Mouse (Mus musculus) c-Kit-positive CD71-negative TER-119-negative erythroid progenitor cells, embryonic 14.5 days (primary cell): ENCODE data around the gene Immp2l.

ENCODE experiments used
- DNase-seq: peaks from one replicate; pipeline ENCODE4 v3.0.0-alpha.2; 2013; ENCODE audit warnings: low read depth

Immp2l gene

GRCm38 (mm10) chr12:41315871-41316270 is 292.0 kb downstream of the Immp2l start:
- DNase-seq: no peak

- DNase-seq: no peak
Measured at GRCm38 (mm10) chr12:41316426-41316825, 292.5 kb downstream of the Immp2l start.

GRCm38 (mm10) chr12:41317431-41317830 is 293.5 kb downstream of the Immp2l start:
- DNase-seq: no peak

GRCm38 (mm10) chr12:41322018-41322417 is 298.1 kb downstream of the Immp2l start:
- DNase-seq: no peak

DNA sequence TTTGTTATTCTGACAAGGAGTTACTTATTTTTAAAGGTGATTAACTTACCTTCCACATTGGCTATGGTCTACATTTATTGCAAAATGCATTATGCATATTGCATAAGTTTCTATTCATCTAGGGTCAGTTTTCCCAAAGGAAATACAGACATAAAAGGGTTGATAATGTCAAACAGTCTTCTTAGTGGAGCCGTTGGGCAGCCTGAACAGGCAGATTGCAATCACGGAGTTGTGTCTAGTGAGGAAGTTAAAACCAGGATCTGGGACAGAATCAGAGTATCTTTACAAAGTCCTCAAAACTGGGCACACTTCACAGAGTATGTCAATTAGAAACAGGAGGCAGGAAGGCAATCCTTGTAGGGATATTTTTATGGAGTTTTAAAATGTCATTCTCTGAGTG is 300.5 kb downstream of the Immp2l start:
- no peak for DNase-seq

DNA sequence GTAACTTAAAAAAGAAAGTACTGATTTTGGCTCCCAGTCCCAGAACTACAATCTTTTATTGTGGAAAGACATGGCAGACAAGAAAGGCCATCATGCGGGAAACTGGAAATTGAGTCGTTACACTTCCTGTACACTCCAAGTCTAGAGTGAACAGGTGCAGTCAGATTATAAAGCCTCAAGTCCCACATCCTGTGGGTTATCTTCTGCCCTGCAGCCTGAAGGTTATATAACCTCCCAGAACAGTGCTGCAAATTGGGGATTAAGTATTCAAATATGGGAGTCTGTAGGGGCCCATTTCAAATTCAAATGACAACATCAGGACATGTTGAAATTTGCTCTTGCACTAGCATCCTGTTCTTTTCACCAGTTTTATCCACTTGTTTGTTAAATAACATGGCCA is 301.9 kb downstream of the Immp2l start:
- DNase-seq: peak; percentile 5

DNA sequence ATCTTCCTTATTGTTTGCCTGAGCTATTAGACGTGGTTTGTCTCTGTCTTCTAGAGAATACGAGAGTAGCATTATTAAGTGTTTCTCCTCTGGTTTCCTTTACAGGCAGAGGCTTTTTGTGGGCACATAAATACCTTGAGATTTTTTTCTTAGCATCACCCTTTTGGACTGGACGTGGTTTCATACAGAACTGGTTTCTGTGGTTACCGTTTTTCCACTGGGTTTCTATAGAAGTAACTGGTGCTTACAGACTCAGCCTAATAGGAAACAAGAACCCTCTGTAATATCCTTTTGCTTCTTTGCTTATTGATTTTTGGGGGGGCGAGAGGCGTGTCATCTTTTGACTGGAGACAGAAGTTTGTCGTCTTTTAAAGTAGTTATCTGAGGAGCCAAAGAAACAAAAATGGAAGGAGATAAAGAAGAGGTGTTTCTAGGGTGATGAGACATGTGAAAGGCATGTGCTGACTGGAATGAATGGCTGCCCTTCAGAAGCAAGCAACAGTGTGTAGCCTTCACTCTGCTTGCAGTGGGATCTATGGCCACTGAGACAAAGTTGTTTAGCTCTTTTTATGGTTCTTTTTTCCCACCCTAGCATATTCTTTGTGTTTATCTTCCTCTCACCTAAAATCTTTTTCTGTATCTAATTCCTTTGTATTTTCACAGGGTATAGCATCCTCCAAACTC is 307.2 kb downstream of the Immp2l start:
- DNase-seq: no peak

GRCm38 (mm10) chr12:41345621-41346020 is 321.7 kb downstream of the Immp2l start:
- DNase-seq: no peak

- no peak for DNase-seq
Measured at GRCm38 (mm10) chr12:41347494-41347893, 323.6 kb downstream of the Immp2l start.

- DNase-seq: no peak
Measured at GRCm38 (mm10) chr12:41349386-41349785, 325.5 kb downstream of the Immp2l start.

DNA sequence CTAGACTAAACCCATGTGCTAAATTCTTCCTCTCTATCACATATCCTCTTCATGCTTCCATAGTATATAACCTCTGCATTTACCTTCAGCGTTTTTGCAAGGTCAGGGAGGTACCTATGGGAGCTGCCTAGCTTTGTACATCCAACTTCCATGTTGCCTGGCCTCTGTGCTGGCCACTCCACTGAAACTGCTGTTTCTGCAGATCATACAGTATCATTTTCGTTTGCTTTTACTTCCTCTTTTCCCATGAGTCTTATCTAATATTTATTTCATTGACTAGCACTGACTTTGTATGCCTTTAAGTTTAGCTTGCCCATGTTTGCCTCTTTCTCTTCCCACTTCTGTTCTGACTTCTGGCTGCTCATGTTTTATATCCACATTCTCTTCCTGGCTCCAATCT is 325.9 kb downstream of the Immp2l start:
- no peak for DNase-seq

DNA sequence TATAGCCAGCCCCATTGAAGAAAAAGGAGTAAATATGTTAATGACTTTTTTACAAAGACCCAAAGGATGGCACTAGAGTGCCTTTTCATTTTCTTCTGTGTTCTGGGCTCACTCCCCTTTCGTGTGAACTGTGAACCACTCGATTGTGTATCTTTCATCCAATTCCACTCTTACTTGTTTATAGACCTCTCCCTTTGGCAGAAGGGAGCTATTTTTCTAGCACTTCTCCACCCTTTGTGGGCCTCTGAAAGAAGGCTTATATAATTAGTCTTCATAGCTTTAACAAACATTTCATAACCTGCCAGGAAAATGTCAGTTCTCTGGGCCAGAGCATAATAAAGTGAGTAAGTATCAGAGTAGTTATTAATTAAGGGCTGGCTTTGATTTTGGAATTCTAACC is 327.4 kb downstream of the Immp2l start:
- no peak for DNase-seq

DNA sequence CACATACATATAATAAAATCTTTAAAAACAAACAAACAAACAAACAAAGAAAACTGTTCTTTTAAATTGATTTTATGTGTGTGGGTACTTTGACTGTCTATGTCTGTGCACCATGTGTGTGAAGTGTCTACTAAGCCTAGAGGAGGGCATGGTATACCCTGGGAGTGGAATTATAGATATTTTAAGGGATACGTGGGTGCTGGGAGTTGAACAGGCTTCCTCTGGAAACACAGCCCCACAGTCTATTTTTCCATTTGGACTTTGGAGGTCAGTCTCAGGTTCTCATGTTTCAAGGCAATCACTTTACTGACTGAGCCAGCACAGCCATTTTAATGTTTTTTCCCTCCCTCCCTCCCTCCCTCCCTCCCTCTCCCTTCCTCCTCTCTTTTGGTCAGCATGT is 331.0 kb downstream of the Immp2l start:
- no peak for DNase-seq

DNA sequence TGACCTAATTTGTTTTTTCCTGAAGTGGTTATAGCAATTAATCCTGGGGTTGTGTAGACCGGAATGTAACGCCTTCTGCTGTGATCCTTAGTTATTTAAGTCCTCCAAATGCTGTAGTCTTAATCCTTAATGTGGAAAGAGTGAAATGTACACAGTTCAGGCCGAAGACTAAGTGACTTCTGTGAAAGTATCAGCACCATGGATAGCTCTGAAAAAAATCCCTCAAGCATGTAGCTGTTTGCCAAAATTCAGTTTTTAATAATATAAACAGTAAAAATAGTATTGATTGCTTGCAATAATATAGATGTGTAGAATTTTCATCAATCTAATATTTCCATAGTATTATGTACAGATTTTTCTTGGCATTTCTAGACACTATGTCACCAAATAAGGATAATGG is 332.1 kb downstream of the Immp2l start:
- no peak for DNase-seq

GRCm38 (mm10) chr12:41386685-41387084 is 362.8 kb downstream of the Immp2l start:
- no peak for DNase-seq

- DNase-seq: no peak
Measured at GRCm38 (mm10) chr12:41394231-41394630, 370.3 kb downstream of the Immp2l start.

DNA sequence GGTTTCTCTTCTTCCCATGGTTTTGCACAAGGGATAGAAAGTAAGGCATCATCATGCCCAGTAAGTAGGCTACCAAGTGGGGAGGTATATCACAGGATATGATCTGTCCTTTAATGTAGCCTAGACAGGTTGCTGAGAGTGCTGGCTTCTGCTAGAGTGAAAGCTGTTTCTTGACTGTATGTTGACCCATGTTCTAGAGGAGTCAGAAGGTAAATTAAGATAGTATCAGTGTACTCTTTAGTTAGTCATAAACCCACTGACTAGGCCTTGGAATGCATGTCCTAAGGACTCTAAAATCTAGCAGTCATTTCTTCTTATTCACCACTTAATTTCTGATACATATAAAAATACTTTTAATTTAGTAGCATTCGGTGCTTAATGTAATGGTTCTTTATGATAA is 377.2 kb downstream of the Immp2l start:
- DNase-seq: no peak

DNA sequence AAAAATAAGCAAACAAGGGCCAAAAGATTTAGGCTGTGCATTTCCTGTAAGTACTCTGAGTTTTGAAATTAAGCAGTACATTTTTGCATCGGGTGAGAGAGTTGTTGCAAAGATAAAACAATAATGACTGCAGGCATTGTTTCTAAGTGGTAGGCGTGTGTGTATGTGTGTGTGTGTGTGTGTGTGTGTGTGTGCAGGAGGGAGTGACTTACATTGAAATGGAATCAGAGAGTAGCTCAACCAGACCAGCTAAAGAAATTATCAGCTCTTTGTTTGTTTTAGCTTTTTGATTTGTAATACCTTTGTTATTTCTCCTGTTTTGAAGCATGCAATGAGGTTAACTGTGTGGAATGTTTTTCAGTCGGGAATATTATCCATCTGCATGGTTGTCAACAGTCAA is 378.0 kb downstream of the Immp2l start:
- no peak for DNase-seq

GRCm38 (mm10) chr12:41409431-41409830 is 385.5 kb downstream of the Immp2l start:
- DNase-seq: no peak

DNA sequence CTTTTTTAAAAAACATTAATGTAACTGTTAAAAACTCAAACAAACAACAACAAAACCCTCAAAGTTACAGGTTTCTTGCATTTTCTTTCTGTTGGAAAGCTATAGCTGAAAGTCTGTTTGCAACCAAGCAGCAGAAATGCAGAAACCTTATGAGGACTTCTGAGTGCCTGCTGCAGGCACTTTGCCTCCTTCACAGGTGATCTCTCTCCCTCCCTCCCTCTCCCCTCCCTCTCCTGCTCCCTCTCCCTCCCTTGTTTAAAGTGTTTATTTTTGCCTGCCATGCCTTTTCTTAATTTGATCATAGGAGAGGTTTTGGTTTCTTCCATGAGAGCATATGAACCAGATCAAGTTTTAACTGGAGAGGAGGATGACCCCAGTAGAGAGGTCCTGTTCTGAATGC is 392.7 kb downstream of the Immp2l start:
- DNase-seq: no peak

GRCm38 (mm10) chr12:41417099-41417498 is 393.2 kb downstream of the Immp2l start:
- no peak for DNase-seq

- DNase-seq: no peak
Measured at GRCm38 (mm10) chr12:41417961-41418360, 394.1 kb downstream of the Immp2l start.

- DNase-seq: no peak
Measured at GRCm38 (mm10) chr12:41425101-41425679, 401.3 kb downstream of the Immp2l start.

DNA sequence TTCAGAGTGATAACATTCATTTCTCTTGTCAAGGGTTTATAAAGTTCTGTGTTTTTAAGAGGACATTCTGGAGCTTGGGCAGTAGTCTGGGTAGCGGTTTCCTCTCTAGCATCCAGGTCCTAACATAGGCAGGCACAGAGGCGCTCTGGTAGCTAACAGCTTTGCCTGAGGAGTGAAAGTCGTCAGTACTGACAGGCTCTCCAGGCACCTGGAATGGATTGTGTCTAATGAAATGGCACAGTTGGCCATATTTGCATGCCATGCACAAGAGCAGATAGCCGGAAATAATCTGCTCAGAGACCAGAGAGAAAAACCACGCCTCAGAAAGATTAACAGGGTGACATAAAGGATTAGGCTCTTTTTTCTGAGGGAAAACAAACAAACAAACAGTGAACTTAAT is 403.6 kb downstream of the Immp2l start:
- DNase-seq: no peak
